Mouse (Mus musculus) embryonic fibroblast, embryonic 13.5 days (primary cell): ENCODE data around the gene Zfp871.

Source experiments
- CTCF ChIP-seq: IDR thresholded peaks from 2 replicates; pipeline ENCODE4 v1.5.1; 2011; ENCODE audit warnings: mild to moderate bottlenecking, control low read depth, low read length, moderate library complexity, borderline replicate concordance; ENCODE audit not compliant: insufficient read depth
- POLR2A ChIP-seq: IDR thresholded peaks from 2 replicates; pipeline ENCODE4 v1.6.1; 2011; ENCODE audit warnings: low read depth, mild to moderate bottlenecking, control low read depth, low read length, moderate library complexity

GRCm38 (mm10) chr17:32808921-32809320 lies 20.8 kb upstream of the Zfp871 start:
- no peak for TF ChIP-seq POLR2A
- TF ChIP-seq CTCF: no peak
